Mouse (Mus musculus): ENCODE measurements around the gene Poll.
A peak's percentile ranks its signal among the peaks of the same experiment; 100 is the strongest.

Gene Poll

DNA sequence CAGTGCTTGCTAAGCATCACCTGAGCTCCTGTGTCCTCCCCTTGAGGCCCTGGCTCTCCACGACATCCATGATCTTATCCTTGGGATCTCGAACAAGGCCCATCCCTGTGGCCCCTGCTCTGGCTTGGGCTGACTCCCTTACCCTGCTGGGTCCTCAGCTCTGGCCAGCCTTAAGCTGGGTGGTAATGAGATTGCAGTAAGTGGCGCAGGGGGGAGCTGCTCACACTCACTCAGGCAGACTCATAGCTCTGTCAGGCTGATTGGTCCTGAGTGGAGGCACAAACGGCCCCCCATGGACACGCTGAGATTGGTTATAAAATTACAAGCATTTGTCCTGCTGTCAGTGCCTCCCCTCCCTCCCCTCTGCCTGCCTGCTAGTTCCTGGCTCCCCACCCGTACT lies 24.4 kb downstream of the Poll start:
- no peak for DNase-seq (ENCODE audit: low read depth, low spot score)

DNA sequence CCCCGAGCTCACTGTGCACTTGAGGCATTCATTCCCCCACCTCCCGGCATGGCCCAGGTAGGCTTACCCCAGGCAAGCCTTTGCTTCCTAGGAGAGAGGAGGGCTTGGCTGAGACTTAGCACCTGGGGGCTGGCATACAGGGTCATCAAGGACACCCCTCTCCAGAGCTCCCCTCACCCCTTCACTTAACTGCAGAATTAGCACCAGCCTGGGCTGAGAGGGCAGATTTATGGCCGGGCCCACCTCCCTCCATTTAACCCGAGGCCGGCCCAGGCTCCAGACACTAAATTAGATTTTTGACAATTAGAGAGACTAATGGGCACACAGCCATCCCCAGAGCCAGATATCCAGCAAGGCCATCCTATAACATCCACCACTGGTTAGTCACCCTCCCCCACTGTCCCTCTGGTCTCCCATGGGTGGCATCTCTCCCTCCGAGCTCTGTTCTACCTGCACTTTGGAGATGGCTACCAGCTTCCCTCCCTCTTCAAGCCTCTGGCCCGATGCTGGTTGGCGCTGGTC lies 25.1 kb downstream of the Poll start:
- DNase-seq (ENCODE audit: low read depth, low spot score), result no peak

DNA sequence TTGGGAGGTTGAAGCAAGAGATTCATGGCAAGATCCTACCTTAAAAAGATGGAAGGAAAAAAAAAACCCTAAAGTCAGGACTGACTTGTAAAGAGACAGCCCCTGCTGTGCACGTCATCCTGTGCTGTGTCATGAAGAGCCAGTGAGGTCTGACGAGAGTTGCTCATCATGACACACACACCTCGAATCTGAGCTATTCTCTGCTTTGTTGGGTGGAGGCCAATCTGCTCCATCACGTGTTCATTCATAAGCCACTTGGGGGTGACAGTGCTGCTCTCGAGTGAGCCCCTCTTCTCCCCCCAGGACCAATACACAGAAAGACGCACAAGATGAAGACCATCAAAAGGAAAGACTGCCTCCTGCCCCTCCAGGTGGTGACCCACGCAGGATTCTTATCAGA lies 26.7 kb downstream of the Poll start:
- peak; percentile 46 for DNase-seq (ENCODE audit: low read depth, low spot score)

DNA sequence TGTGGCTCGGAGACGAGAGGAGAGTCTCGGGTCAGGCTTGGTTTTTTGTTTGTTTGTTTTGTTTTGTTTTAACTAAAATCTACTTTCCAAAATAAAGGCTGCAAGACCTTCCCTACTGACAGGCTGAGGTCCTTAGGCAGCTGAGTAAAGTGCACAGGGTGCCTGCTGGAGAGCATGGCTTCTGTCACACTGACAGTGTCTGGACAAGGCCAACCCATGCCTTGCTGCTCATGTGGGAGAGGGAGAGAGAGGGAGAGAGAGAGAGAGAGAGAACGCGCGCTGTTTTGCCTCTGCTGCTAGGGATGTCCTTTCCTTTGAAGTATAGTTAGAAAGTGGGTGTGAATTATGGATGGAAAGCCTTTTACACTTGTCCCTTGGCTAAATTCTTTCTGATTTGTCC lies 28.8 kb downstream of the Poll start:
- no peak for DNase-seq (ENCODE audit: low read depth, low spot score)

DNA sequence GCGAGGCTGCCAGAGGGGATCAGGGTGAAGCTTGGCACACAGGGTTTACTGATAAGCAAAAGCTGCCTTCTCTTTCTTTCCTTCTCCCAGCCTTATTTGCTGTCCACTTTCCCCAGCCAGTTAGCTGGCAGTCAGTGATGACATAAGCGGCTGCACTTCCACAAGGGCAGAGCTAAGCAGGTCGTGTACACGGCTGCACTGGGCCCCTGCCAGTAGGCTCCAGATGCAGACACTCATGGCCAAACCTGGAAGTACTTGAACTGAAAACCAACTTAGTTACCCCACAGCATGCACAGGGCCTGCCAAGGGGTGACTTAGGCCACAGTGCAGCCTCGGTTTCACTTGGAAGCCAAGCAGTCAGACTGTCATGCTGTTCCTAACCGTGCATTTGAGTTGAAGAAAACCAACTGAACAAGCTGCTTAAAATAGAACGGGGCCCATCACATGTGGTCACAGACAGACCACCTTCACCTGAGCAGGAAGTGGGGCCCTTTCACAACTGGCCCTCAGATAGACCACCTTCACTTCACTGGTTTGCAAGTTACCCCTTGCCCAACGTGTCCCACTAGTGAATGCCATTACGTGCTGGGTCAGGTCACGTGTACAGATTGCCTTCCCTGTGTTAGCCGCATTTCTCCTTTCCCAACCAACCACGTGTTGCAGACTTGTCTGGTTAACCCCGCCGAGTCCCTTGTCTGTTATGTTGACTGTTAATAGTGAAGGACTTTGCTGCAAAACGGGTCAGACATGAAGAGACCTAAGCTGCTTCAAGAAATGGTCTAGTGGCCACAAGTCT lies 29.9 kb downstream of the Poll start:
- no peak for DNase-seq (ENCODE audit: low read depth, low spot score)

DNA sequence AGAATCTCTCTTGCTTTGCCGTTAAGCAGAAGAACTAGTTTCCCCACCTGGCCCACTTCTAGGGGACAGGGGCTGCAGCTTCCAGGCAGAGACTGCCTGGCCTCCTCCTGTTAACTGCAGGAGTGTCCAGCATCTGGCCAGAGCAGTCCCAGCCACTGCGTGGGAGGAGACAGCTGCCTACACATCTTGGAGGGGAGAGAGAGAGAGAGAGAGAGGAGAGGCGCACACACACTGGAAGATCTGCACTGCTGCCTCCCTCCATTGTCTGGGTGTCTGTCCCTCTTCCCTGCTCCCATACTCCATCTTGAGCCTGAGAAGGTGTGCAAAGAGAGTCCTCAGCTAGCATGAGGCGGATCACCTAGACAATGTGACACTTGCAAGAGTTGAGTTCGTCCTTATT lies 31.0 kb downstream of the Poll start:
- DNase-seq (ENCODE audit: low read depth, low spot score), result no peak

DNA sequence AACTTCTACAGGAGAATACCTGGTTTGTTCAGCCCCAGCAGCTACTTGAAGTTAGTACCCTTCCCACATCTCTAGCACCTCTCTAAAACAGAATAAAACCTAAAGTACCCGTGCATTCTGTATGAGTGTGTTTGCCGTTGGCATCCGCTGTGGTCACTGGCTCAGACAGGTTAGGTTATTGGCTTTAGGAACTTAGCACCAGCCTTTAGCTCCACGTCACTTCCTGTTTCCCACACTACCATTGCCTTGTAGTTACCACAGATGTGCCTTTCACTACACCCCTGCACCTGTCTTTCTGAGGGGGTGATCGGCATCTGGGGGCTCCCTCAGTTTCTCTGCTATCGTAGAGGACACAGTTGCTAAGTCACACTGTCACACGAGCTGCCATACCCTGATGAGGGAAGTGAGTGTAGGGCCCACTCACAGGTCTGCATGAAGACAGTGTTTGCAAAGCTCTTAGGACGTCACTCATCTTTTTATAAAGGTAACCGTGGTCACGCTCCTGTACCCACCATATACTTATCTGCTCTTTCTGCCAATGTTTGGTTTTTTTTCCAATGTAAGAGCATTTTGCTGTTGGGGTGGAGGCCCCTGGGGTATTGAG lies 32.3 kb downstream of the Poll start:
- no peak for DNase-seq (ENCODE audit: low read depth, low spot score)

DNA sequence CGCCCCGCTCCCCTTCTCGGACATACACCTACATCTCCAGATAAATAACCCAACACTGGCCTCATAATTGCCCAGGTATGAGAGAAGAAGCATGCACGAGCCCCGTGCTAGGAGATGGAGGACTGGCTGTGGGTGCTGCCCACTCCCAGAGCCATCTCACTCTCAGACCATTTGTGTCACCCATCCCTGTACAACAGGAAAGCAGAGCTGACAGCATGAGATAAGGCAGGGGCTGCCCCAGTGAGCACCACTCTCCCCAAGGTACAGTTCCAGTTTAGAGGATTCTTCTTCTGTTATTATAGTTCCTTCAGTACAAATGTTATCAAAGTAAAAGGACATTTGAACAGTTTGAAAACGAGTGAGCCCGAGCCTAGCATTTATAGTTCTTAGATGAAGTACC lies 32.9 kb downstream of the Poll start:
- DNase-seq (ENCODE audit: low read depth, low spot score), result no peak

DNA sequence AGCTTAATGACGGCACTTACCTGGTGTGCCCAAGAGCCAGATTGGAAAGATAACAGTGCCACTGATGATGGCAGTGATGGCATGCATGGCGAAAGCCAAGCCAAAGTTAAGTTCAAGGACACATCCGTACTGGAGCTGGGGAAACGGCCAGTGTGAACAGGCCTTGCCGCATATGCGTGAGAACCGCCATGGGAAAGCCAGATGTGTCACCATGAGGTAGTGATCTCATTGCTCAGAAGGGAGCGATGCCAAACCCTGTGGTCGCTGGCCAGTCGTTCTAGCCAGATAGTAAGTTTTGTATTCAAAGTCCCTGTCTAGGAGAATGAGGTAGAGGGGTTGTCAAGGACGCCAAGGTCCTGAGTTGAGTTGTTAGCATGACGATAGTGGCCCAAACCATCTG lies 44.1 kb downstream of the Poll start:
- no peak for DNase-seq (ENCODE audit: low read depth, low spot score)

DNA sequence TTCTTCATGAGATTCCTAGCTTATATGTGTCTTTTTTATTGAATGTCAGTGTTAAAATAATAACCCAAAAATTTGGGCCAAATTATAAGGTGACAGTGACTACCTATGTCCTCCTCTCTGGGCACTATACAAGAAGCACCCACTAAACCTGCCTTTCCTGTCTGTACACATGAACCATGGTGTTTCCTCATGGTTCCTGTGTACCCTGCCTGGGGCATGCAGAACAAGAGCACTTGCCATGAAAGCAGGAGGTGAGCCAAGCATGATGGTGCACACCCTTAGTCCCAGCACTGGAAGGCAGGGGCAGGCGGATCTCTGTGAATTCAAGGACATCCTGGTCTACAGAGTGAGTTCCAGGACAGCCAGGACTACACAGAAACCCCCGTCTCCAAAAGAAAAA lies 45.0 kb downstream of the Poll start:
- DNase-seq (ENCODE audit: low read depth, low spot score), result no peak

DNA sequence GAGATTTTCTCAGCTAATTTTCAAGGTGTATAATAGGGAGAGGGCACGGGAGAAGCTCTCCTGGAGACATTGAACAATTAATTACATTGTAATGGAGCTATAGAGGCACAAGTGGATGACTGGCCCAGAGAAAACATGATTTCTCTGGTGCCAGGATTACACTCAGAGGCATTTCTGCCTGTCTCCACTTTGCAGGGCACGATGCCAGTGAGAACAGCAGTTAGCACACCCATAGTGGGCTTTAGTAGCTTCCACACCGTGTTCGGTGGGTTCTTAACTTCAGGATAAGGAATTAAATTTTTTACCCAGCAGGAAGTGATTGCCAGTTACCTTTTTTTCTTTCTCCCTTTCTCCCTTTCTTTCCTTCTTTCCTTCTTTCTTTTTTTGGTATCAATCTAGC lies 48.9 kb downstream of the Poll start:
- DNase-seq (ENCODE audit: low read depth, low spot score), result no peak

DNA sequence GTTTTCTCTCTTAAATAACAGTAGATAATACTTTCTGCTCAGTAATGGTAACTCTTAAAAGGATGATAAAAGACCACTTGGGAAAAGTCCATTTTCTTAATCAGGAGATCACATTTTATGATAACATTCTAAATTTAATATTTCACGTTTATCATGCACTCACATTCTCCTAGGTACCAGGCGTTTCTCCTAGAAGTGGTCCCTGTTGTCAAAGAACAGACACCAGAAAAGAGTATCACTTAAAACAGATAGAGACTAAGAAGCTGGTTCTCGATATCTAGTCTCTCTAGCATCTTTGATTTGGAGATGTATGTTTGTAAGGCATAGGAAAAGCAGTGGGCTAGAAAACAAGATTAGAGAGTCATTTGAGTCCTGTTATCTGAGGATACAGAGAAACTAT lies 49.7 kb downstream of the Poll start:
- no peak for DNase-seq (ENCODE audit: low read depth, low spot score)

DNA sequence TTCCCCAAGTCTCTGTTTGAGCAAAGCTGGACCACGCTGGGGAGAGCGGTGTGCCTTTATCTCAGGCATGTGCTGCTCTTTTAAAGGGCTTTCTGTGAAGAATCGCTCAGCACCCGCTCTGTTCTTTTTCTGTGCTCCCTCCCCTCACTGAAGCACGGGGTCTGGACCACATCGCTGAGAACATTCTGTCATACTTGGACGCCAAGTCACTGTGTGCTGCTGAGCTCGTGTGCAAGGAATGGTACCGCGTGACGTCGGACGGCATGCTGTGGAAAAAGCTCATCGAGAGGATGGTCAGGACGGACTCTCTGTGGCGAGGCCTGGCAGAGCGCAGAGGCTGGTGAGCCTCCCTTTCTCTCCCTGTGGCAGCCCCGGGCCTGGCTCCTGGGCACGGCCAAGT lies 52.8 kb downstream of the Poll start:
- no peak for DNase-seq (ENCODE audit: low read depth, low spot score)

DNA sequence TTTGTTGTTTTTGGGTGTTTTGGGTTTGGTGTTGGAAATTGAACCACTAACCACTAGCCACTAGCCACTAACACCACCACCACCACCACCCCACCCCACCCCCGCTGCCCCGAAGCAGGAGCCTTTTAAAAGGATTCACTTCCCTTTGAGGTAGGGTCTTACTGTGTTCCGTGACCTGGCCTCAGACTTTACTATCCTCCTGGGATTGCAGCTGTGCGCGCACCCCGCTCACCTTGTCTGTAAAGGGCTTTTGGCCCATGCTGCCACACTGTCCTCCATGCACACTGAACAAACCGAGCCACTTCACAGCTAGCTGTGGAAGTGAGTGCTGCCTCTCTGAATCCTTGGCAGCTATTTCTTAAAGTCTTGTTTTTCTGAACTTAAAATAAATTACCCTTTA lies 54.9 kb downstream of the Poll start:
- DNase-seq (ENCODE audit: low read depth, low spot score), result no peak
